Mouse (Mus musculus) MEL (cell line): ENCODE measurements at regions not wholly inside any gene's neighbourhood (a gene's known extent, or its start where the extent isn't known, plus 50 kb on each side); places are given as distances from the start of the nearest gene placed in this dataset.

Source experiments
- DNase-seq: peaks from one replicate; pipeline ENCODE4 v3.0.0; 2011; ENCODE audit warnings: low read depth, low spot score
- H3K27ac ChIP-seq: 2 replicates; pipeline ENCODE4 v1.5.1; 2012; ENCODE audit warnings: low read depth, mild to moderate bottlenecking, control low read depth, low read length, moderate library complexity; ENCODE audit not compliant: control insufficient read depth
- H3K27me3 ChIP-seq, 2 experiments: fragments of 150-350 bp in 1 of 2; sonication (generic) in 1 of 2; 2 replicates each; pipeline ENCODE4 v1.6.1; 2012; ENCODE audit warnings: low read length in 2 of 2, mild to moderate bottlenecking in 2 of 2, improper control_type of control experiment in 1 of 2, moderate library complexity in 1 of 2; ENCODE audit not compliant: insufficient read depth in 2 of 2, control insufficient read depth in 1 of 2
- H3K36me3 ChIP-seq, 2 experiments: 2 replicates each; pipeline ENCODE4 v1.6.1; 2012 to 2014; ENCODE audit warnings: low read length in 2 of 2, improper control_type of control experiment in 1 of 2, inconsistent platforms in 1 of 2, mild to moderate bottlenecking in 1 of 2; ENCODE audit not compliant: insufficient read depth in 2 of 2, control insufficient read depth in 1 of 2
- H3K4me1 ChIP-seq, 2 experiments: fragments of 150-350 bp in 1 of 2; sonication (generic) in 1 of 2; 2 replicates each; pipeline ENCODE4 v1.6.1; 2012; ENCODE audit warnings: low read length in 2 of 2, improper control_type of control experiment in 1 of 2, mild to moderate bottlenecking in 1 of 2; ENCODE audit not compliant: insufficient read depth in 2 of 2, control insufficient read depth in 1 of 2
- H3K4me3 ChIP-seq, 2 experiments: fragments of 150-350 bp in 1 of 2; sonication (generic) in 1 of 2; 2 replicates each; pipeline ENCODE4 v1.5.1; 2012; ENCODE audit warnings: low read depth in 2 of 2, low read length in 2 of 2, mild to moderate bottlenecking in 2 of 2, moderate library complexity in 2 of 2, control low read depth in 1 of 2, improper control_type of control experiment in 1 of 2; ENCODE audit not compliant: control insufficient read depth in 1 of 2, insufficient read depth in 1 of 2
- H3K79me2 ChIP-seq: 2 replicates; pipeline ENCODE4 v1.6.1; 2012; ENCODE audit warnings: mild to moderate bottlenecking, low read length, moderate library complexity; ENCODE audit not compliant: control insufficient read depth, poor library complexity, insufficient read depth
- H3K9ac ChIP-seq: 2 replicates; pipeline ENCODE4 v1.6.1; 2012; ENCODE audit warnings: low read depth, mild to moderate bottlenecking, control low read depth, low read length, moderate library complexity; ENCODE audit not compliant: control insufficient read depth, poor library complexity, severe bottlenecking
- H3K9me3 ChIP-seq: fragments of 150-350 bp; sonication (generic); replicated peaks from 2 replicates; pipeline ENCODE4 v1.6.1; 2012; ENCODE audit warnings: mild to moderate bottlenecking, low read length, improper control_type of control experiment, moderate library complexity; ENCODE audit not compliant: insufficient read depth
- BHLHE40 ChIP-seq: IDR thresholded peaks from 2 replicates; pipeline ENCODE4 v1.6.1; 2012; ENCODE audit warnings: low read depth, mild to moderate bottlenecking, inconsistent platforms, low read length, improper control_type of control experiment, borderline replicate concordance
- CHD2 ChIP-seq: IDR thresholded peaks from 2 replicates; pipeline ENCODE4 v1.6.1; 2011; ENCODE audit warnings: low read length, improper control_type of control experiment
- EP300 ChIP-seq, 2 experiments: IDR thresholded peaks; 2 replicates each; pipeline ENCODE4 v1.6.1; 2011; ENCODE audit warnings: improper control_type of control experiment in 2 of 2, low read length in 2 of 2, low read depth in 1 of 2, mild to moderate bottlenecking in 1 of 2
- GABPA ChIP-seq: IDR thresholded peaks from 2 replicates; pipeline ENCODE4 v1.6.1; 2012; ENCODE audit warnings: low read depth, mild to moderate bottlenecking, inconsistent platforms, low read length, improper control_type of control experiment, moderate library complexity
- JUND ChIP-seq: IDR thresholded peaks from 2 replicates; pipeline ENCODE4 v1.6.1; 2011; ENCODE audit warnings: low read depth, mild to moderate bottlenecking, improper control_type of control experiment, low read length
- KAT2A ChIP-seq: conservative IDR thresholded peaks from 2 replicates; pipeline ENCODE4 v1.6.1; 2012; ENCODE audit warnings: low read depth, low read length, improper control_type of control experiment, inconsistent platforms
- MAX ChIP-seq: IDR thresholded peaks from 2 replicates; pipeline ENCODE4 v1.6.1; 2011; ENCODE audit warnings: low read length, improper control_type of control experiment
- MAZ ChIP-seq: IDR thresholded peaks from 2 replicates; pipeline ENCODE4 v1.6.1; 2012; ENCODE audit warnings: low read depth, mild to moderate bottlenecking, inconsistent platforms, low read length, improper control_type of control experiment
- MYB ChIP-seq: IDR thresholded peaks from 2 replicates; pipeline ENCODE4 v1.6.1; 2011; ENCODE audit warnings: mild to moderate bottlenecking, low read depth, low read length, improper control_type of control experiment
- MYC ChIP-seq: IDR thresholded peaks from 2 replicates; pipeline ENCODE4 v1.6.1; 2011; ENCODE audit warnings: low read depth, mild to moderate bottlenecking, low read length, improper control_type of control experiment, moderate library complexity
- NELFE ChIP-seq: IDR thresholded peaks from 2 replicates; pipeline ENCODE4 v1.6.1; 2011; ENCODE audit warnings: low read depth, low read length, improper control_type of control experiment
- NRF1 ChIP-seq: IDR thresholded peaks from 2 replicates; pipeline ENCODE4 v1.6.1; 2014; ENCODE audit warnings: low read depth, mild to moderate bottlenecking, inconsistent platforms, low read length, improper control_type of control experiment, moderate library complexity; ENCODE audit not compliant: poor library complexity, insufficient read depth, severe bottlenecking
- POLR2A ChIP-seq, 2 experiments: IDR thresholded peaks; 2 replicates each; pipeline ENCODE4 v1.6.1; 2011 to 2012; ENCODE audit warnings: low read length in 2 of 2, mild to moderate bottlenecking in 2 of 2, control low read depth in 1 of 2, improper control_type of control experiment in 1 of 2, low read depth in 1 of 2, moderate library complexity in 1 of 2; ENCODE audit not compliant: control insufficient read depth in 1 of 2, insufficient read depth in 1 of 2, poor library complexity in 1 of 2
- POLR2AphosphoS2 ChIP-seq: IDR thresholded peaks from 2 replicates; pipeline ENCODE4 v1.6.1; 2011; ENCODE audit warnings: low read length, improper control_type of control experiment
- POLR2AphosphoS5 ChIP-seq: IDR thresholded peaks from 2 replicates; pipeline ENCODE4 v1.6.1; 2012; ENCODE audit warnings: low read depth, borderline replicate concordance, mild to moderate bottlenecking, inconsistent platforms, low read length, moderate library complexity, mixed read lengths
- RCOR1 ChIP-seq: IDR thresholded peaks from 2 replicates; pipeline ENCODE4 v1.6.1; 2012; ENCODE audit warnings: low read depth, mild to moderate bottlenecking, inconsistent platforms, low read length, improper control_type of control experiment
- SIN3A ChIP-seq: IDR thresholded peaks from 2 replicates; pipeline ENCODE4 v1.6.1; 2012; ENCODE audit warnings: low read length, improper control_type of control experiment, inconsistent platforms
- TCF12 ChIP-seq: IDR thresholded peaks from 2 replicates; pipeline ENCODE4 v1.6.1; 2014; ENCODE audit warnings: low read depth, mild to moderate bottlenecking, inconsistent platforms, low read length, improper control_type of control experiment, moderate library complexity
- UBTF ChIP-seq: IDR thresholded peaks from 2 replicates; pipeline ENCODE4 v1.6.1; 2012; ENCODE audit warnings: low read depth, mild to moderate bottlenecking, inconsistent platforms, low read length, improper control_type of control experiment, moderate library complexity, borderline replicate concordance; ENCODE audit not compliant: insufficient read depth

DNA sequence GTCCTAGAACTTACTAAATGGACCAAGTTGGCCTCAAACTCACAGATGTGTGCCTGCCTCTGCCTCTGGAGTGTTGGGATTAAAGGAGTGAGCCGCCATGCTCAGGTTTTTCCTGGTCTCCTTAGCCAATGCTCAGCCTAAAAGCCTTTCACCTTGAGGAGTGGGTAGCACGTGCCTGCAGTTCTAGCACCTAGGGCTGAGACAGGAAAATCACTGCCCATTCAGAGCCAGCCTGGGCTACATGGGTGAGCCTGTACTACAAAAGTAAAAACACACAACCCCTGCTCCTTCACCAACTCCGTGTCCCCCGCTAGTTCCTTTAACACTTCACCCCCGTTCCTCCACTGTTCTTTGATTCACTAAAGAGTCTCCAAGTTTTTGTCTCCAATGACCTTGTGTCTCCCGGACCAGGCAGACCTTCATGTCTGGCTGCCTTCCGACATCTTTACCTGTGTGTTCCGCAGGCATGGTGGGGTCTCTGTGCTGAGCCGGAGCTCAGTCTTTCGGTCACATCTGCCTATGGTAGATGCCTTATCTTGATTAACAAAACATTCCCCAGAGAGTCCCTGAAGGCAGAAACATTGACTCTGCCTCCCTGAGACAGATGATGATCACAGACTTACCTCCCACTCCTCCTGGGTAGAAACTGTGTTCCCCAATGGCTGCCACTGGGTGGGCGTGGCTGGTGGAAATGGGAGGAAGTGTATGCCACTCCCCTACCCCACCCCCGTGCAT, 100.1 kb upstream of the Cpsf6 start:
- no peaks in the 10 kb centered on the region for H3K4me1 ChIP-seq
- no peaks in the 10 kb centered on the region for H3K9me3 ChIP-seq
- H3K36me3 ChIP-seq, result no peaks in the 10 kb centered on the region
- no peaks in the 10 kb centered on the region for H3K27me3 ChIP-seq
- TF ChIP-seq JUND (no peak), BHLHE40 (no peak), KAT2A (no peak), POLR2AphosphoS5 (no peak), UBTF (no peak), POLR2A (IDR thresholded peaks at IDR 0.05; ENCODE audit: control insufficient read depth in 1 of 2, insufficient read depth in 1 of 2, low read depth in 1 of 2, low read length in 2 of 2, poor library complexity in 1 of 2) (no peak), MYC (no peak), GABPA (no peak), MAZ (no peak), RCOR1 (no peak), EP300 (IDR thresholded peaks at IDR 0.05; ENCODE audit: low read depth in 1 of 2, low read length in 2 of 2) (no peak), MYB (no peak), NRF1 (no peak), POLR2AphosphoS2 (no peak), NELFE (no peak), SIN3A (no peak), TCF12 (no peak), CHD2 (no peak), MAX (no peak)
- no peak overlapping the region for H3K4me3 ChIP-seq
- no peak overlapping the region for H3K9ac ChIP-seq
- no peak overlapping the region for H3K27ac ChIP-seq
- DNase-seq, result no peak
- H3K79me2 ChIP-seq, result no peaks in the 10 kb centered on the region

DNA sequence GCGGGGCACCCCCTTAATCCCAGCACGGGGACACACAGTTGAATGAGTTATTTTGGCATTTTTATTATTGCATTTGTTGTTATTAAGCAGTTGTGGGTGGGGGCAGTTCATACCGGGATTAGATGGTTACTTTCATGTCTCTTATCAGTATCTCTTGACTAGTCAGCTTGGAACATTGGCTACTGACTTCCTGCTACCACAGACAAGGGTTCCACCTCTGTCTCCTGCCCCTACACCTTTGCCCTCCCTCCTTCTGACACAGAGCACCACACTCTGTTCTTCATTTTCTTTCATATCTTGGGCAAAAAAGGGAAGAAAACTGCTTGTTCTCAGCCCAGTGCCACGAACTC, 99.1 kb upstream of the Cpsf6 start:
- H3K36me3 ChIP-seq, result no peaks in the 10 kb centered on the region
- H3K27me3 ChIP-seq, result no peaks in the 10 kb centered on the region
- no peaks in the 10 kb centered on the region for H3K79me2 ChIP-seq
- no peak overlapping the region for H3K9ac ChIP-seq
- H3K27ac ChIP-seq, result no peak overlapping the region
- DNase-seq, result no peak
- H3K4me1 ChIP-seq, result no peaks in the 10 kb centered on the region
- TF ChIP-seq JUND, result no peak
- no peak for TF ChIP-seq POLR2AphosphoS5
- H3K9me3 ChIP-seq, result no peaks in the 10 kb centered on the region
- H3K4me3 ChIP-seq, result no peak overlapping the region
